Mouse (Mus musculus): ENCODE measurements around the gene Rubcnl. TPM values are rescaled to one million over a fixed set of nuclear protein-coding genes. Genes with fewer than 3 reads are reported as not detected.
A peak's percentile ranks its signal among the peaks of the same experiment; 100 is the strongest.

Gene Rubcnl
- polyA plus RNA-seq, 1 experiment from 2014 or later: 0.20 TPM

DNA sequence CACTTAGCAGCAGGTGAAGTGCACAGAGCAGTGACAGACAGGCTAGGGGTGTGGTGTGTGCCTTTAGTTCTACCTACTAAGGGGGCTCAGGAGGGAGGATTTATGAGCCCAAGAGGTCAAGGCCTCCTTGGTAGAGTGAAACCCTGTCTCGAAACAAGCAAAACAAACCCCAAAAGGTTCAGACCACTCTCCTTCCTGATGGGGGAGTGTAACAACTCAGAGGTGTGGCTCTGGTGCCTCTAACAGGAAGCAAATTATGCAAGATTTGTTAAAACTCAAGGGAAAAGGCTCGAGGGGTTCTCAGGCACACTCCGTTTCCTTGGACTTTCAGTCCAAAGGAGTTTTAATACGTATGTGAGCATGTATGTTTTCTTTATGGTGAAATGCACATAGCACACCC is 5.5 kb upstream of the Rubcnl start:
- Histone ChIP-seq H3K4me1 (replicated peaks; ENCODE audit: control insufficient read depth, insufficient read depth, low read length) (no peaks in the 10 kb centered on the region), H3K9ac (ENCODE audit: low read depth, low read length) (no peak overlapping the region), H3K27ac (ENCODE audit: low read depth, low read length) (no peak overlapping the region), H3K4me2 (replicated peaks; ENCODE audit: low read depth, low read length) (no peak overlapping the region), H3K27me3 (ENCODE audit: control insufficient read depth, insufficient read depth, low read length) (no peaks in the 10 kb centered on the region), H3K36me3 (ENCODE audit: control insufficient read depth, insufficient read depth, low read length) (no peaks in the 10 kb centered on the region), H3K9me3 (ENCODE audit: control insufficient read depth, low read length) (no peaks in the 10 kb centered on the region), H3K4me3 (ENCODE audit: low read depth, low read length) (no peak overlapping the region)
- 76% methylated on average over 4 of the region's 4 CpGs for WGBS
- no peak for DNase-seq (ENCODE audit: low spot score)
- ATAC-seq (ENCODE audit: low FRiP score): no peak

DNA sequence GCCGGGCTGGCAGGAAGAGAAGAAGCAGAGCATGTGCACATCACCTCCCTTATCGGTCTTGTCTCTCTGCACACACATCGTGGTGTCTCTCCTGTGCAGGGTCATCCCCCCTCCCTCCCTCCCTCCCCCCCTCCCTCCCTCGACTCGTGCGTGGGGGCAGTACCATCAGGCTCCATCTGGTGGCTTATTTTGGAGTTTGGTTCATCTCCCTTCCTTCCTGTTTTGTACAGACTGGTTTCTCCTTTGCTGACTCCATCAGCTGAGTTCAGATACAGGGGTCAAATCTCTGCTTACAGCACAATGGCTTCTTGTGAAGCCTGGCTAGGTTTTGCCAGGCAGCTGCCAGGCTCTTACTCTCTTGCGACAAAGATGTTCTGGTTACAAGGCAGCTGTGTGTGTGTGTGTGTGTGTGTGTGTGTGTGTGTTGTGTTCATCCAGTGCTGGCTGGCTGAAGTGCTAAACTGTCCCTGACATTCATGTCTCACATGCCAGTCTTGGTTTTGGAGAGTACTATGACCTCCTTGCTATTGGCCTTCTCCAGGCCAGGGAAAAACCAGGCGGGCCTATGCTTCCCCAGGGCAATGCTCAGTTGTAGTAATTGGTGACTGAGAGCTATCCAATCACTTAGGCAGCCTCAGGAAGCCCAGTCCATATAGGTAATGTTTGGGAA is 4.7 kb upstream of the Rubcnl start:
- Histone ChIP-seq H3K9ac (ENCODE audit: low read depth, low read length) (no peak overlapping the region), H3K4me1 (replicated peaks; ENCODE audit: control insufficient read depth, insufficient read depth, low read length) (no peaks in the 10 kb centered on the region), H3K27ac (ENCODE audit: low read depth, low read length) (no peak overlapping the region), H3K4me2 (replicated peaks; ENCODE audit: low read depth, low read length) (no peak overlapping the region), H3K27me3 (ENCODE audit: control insufficient read depth, insufficient read depth, low read length) (no peaks in the 10 kb centered on the region), H3K36me3 (ENCODE audit: control insufficient read depth, insufficient read depth, low read length) (no peaks in the 10 kb centered on the region), H3K9me3 (ENCODE audit: control insufficient read depth, low read length) (no peaks in the 10 kb centered on the region), H3K4me3 (ENCODE audit: low read depth, low read length) (no peak overlapping the region)
- WGBS: 41% methylated on average over 8 of the region's 8 CpGs
- ATAC-seq (ENCODE audit: low FRiP score) (0 out of 2 replicates have a peak, but pooled peaks have one; percentile 33), DNase-seq (ENCODE audit: low spot score) (peak; percentile 11)

DNA sequence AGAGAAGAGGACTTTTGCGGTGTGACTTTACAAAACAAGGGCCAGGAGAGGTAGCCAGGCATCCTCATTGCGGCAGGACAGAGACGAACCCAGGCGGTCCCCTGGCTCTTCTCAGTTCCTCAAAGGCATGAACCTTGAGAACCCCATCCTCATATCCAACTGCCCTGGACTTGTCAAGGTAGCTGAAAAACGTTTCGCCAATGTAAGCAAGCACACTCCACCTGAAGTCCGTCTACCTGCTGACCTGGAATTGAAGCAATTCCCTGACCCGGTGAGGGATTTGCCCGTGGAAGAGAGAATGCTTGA is 841 bp downstream of the Rubcnl start:
- WGBS: 79% methylated on average over 9 of the region's 9 CpGs
- H3K4me1 ChIP-seq (replicated peaks; ENCODE audit: control insufficient read depth, insufficient read depth, low read length): no peaks in the 10 kb centered on the region
- H3K27ac ChIP-seq (ENCODE audit: low read depth, low read length): no peak overlapping the region
- H3K27me3 ChIP-seq (ENCODE audit: control insufficient read depth, insufficient read depth, low read length): no peaks in the 10 kb centered on the region
- no peak for ATAC-seq (ENCODE audit: low FRiP score)
- no peak overlapping the region for H3K4me3 ChIP-seq (ENCODE audit: low read depth, low read length)
- H3K36me3 ChIP-seq (ENCODE audit: control insufficient read depth, insufficient read depth, low read length): no peaks in the 10 kb centered on the region
- no peak for DNase-seq (ENCODE audit: low spot score)
- H3K9me3 ChIP-seq (ENCODE audit: control insufficient read depth, low read length): no peaks in the 10 kb centered on the region
- peak overlapping the region; percentile 94 for H3K4me2 ChIP-seq (replicated peaks; ENCODE audit: low read depth, low read length)
- no peak overlapping the region for H3K9ac ChIP-seq (ENCODE audit: low read depth, low read length)

DNA sequence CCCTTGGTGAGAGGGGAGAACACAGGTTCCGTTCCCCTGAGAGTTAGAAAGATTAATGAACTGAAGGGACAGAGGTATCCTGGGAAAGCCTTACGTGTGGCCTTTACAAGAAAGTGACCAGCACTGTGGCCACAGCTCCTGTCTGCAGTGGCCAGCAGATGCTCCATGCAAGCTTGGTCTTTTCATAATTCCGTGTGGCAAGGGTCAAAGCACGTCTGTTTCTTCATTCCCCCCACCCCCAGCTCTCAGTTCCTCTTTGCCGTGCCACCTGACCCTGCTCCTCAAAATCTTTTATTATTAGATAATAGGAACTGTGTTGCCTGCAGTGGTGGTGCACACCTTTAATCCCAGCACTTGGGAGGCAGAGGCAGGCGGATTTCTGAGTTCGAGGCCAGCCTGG is 1.4 kb downstream of the Rubcnl start:
- ATAC-seq (ENCODE audit: low FRiP score) (no peak), DNase-seq (ENCODE audit: low spot score) (no peak)
- H3K27ac ChIP-seq (ENCODE audit: low read depth, low read length): no peak overlapping the region
- no peaks in the 10 kb centered on the region for H3K4me1 ChIP-seq (replicated peaks; ENCODE audit: control insufficient read depth, insufficient read depth, low read length)
- H3K4me2 ChIP-seq (replicated peaks; ENCODE audit: low read depth, low read length): no peak overlapping the region
- 81% methylated on average over 7 of the region's 7 CpGs for WGBS
- no peak overlapping the region for H3K9ac ChIP-seq (ENCODE audit: low read depth, low read length)
- no peak overlapping the region for H3K4me3 ChIP-seq (ENCODE audit: low read depth, low read length)
- H3K9me3 ChIP-seq (ENCODE audit: control insufficient read depth, low read length): no peaks in the 10 kb centered on the region
- no peaks in the 10 kb centered on the region for H3K36me3 ChIP-seq (ENCODE audit: control insufficient read depth, insufficient read depth, low read length)
- no peaks in the 10 kb centered on the region for H3K27me3 ChIP-seq (ENCODE audit: control insufficient read depth, insufficient read depth, low read length)

DNA sequence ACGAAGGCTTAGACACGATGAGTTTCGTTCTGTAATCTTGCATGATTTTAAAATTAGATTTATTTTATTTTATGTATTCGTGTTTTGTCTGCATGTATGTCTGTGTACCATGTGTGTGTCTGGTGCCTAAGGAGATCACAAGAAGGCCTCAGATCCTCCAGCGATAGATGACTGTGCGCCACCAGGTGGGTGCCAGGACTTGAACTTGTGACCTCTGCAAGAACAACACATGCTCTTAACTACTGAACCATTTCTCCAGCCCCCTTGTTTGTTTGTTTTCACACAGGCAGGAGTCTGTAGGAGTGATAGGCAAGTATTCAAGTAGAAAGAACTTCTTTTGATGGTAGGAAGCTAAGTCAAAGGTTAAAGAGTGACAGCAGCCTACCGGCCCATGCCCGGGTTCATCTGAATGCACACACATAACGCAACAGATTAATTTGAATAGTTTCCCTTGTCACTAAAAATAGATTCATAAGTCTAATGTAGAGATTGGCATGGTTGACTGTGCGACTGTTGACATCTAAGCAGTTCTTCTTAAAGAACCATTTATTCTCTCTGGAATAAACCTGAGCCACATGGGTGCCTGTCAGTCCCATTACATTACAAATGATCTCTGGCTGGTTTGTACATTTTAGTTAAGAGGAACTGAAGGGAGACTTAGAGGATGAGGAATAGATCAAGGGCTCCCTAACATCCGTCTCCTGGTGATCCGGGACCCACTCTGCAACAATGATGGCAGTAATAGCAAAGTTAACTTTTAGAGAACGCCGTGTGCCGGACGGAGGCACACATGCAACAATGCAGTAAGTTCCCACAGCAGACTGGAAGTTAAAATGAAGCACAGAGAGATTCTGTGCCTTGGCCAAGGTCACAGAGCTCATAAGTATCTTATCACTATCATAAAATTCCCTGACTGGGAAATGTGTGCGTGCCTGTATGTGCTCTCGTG is 2.3 kb downstream of the Rubcnl start:
- Histone ChIP-seq H3K36me3 (ENCODE audit: control insufficient read depth, insufficient read depth, low read length) (no peaks in the 10 kb centered on the region), H3K4me2 (replicated peaks; ENCODE audit: low read depth, low read length) (no peak overlapping the region), H3K27ac (ENCODE audit: low read depth, low read length) (no peak overlapping the region), H3K27me3 (ENCODE audit: control insufficient read depth, insufficient read depth, low read length) (no peaks in the 10 kb centered on the region), H3K9ac (ENCODE audit: low read depth, low read length) (no peak overlapping the region), H3K9me3 (ENCODE audit: control insufficient read depth, low read length) (no peaks in the 10 kb centered on the region), H3K4me1 (replicated peaks; ENCODE audit: control insufficient read depth, insufficient read depth, low read length) (no peaks in the 10 kb centered on the region), H3K4me3 (ENCODE audit: low read depth, low read length) (no peak overlapping the region)
- 82% methylated on average over 18 of the region's 18 CpGs for WGBS
- ATAC-seq (ENCODE audit: low FRiP score) (no peak), DNase-seq (ENCODE audit: low spot score) (no peak)

DNA sequence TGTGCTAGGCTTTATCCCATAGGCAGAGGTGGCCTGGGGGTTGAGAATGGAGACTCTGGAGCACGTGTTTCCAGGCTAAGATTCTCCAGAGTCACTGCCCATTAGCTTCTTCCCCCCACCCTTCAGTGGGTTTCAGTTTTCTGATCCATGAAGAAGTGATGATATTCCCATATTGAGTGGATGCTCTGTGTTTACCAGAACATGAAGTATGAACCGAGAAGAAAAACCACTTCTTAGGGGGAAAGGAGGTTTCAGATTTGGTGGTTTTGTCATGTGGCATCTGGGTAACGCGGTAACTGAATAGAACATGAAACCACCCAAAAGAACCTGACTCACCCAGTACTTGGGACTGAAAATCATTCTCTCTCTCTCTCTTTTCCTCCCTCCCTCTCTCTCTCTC is 3.0 kb downstream of the Rubcnl start:
- Histone ChIP-seq H3K36me3 (ENCODE audit: control insufficient read depth, insufficient read depth, low read length) (no peaks in the 10 kb centered on the region), H3K4me3 (ENCODE audit: low read depth, low read length) (no peak overlapping the region), H3K4me1 (replicated peaks; ENCODE audit: control insufficient read depth, insufficient read depth, low read length) (no peaks in the 10 kb centered on the region), H3K9ac (ENCODE audit: low read depth, low read length) (no peak overlapping the region), H3K27ac (ENCODE audit: low read depth, low read length) (no peak overlapping the region), H3K9me3 (ENCODE audit: control insufficient read depth, low read length) (no peaks in the 10 kb centered on the region), H3K27me3 (ENCODE audit: control insufficient read depth, insufficient read depth, low read length) (no peaks in the 10 kb centered on the region), H3K4me2 (replicated peaks; ENCODE audit: low read depth, low read length) (no peak overlapping the region)
- no peak for DNase-seq (ENCODE audit: low spot score)
- ATAC-seq (ENCODE audit: low FRiP score): no peak
- 81% methylated on average over 4 of the region's 4 CpGs for WGBS

DNA sequence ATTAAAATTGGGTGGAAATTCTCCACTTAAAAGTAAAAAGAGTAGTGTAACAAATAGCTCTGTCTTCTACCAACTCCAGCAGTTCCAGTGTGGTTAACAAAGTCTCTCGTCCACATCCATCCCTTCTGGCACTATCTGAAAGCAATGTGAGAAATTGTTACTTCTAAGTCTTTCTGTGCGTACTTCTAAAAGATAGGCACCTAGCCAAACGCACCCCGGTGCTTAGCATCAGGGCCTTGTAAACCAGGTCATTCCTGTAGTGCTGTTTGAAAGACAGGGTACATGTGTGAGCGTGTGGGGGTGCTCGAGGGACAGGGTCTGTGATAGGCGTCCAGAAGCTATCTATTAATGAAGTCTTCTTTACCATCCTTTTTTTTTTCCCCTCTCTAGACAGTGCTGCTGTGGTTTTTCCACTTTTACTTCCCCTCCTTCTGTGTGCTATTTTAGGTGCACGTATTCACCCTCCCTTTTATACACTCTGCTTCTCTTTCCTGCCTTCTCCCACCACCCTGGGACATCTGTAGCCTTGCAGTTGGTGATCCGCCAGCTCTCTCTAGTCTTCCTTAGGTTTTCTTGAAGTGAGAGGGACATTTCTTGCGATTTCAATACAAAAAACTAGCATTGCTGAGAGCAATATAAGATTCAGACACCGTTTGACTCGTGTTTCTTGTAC is 4.9 kb downstream of the Rubcnl start:
- Histone ChIP-seq H3K27ac (ENCODE audit: low read depth, low read length) (no peak overlapping the region), H3K9ac (ENCODE audit: low read depth, low read length) (no peak overlapping the region), H3K36me3 (ENCODE audit: control insufficient read depth, insufficient read depth, low read length) (no peaks in the 10 kb centered on the region), H3K4me1 (replicated peaks; ENCODE audit: control insufficient read depth, insufficient read depth, low read length) (no peaks in the 10 kb centered on the region), H3K4me2 (replicated peaks; ENCODE audit: low read depth, low read length) (no peak overlapping the region), H3K9me3 (ENCODE audit: control insufficient read depth, low read length) (no peaks in the 10 kb centered on the region), H3K4me3 (ENCODE audit: low read depth, low read length) (no peak overlapping the region), H3K27me3 (ENCODE audit: control insufficient read depth, insufficient read depth, low read length) (no peaks in the 10 kb centered on the region)
- ATAC-seq (ENCODE audit: low FRiP score) (no peak), DNase-seq (ENCODE audit: low spot score) (no peak)
- WGBS: 88% methylated on average over 12 of the region's 12 CpGs

DNA sequence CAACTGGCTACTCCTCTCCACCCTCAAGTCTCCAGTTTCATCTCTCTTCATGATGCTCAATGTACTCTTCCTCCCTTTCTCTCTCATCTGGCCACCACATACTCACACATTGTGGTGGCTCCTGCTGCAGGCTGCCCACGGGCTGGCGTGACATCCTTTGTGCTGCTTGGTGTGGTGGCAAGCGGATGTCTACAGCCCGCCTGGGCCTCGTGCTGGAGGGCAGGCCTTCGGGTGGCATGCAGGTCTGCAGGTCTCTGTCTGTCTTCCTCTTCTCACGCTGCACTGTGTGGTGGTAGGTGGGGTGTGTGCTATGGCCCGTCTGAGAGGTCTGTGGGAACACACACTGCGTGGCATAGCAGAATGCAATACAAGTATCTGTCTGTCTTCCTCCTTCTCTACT is 6.7 kb downstream of the Rubcnl start:
- H3K4me2 ChIP-seq (replicated peaks; ENCODE audit: low read depth, low read length): no peak overlapping the region
- H3K36me3 ChIP-seq (ENCODE audit: control insufficient read depth, insufficient read depth, low read length): no peaks in the 10 kb centered on the region
- no peaks in the 10 kb centered on the region for H3K4me1 ChIP-seq (replicated peaks; ENCODE audit: control insufficient read depth, insufficient read depth, low read length)
- no peaks in the 10 kb centered on the region for H3K27me3 ChIP-seq (ENCODE audit: control insufficient read depth, insufficient read depth, low read length)
- DNase-seq (ENCODE audit: low spot score) (no peak), ATAC-seq (ENCODE audit: low FRiP score) (no peak)
- H3K9me3 ChIP-seq (ENCODE audit: control insufficient read depth, low read length): no peaks in the 10 kb centered on the region
- WGBS: 89% methylated on average over 9 of the region's 9 CpGs
- H3K4me3 ChIP-seq (ENCODE audit: low read depth, low read length): no peak overlapping the region
- H3K27ac ChIP-seq (ENCODE audit: low read depth, low read length): no peak overlapping the region
- H3K9ac ChIP-seq (ENCODE audit: low read depth, low read length): no peak overlapping the region
